Mouse (Mus musculus): Measurements from ENCODE around the gene Nbr1. TPM values are rescaled to one million over a fixed set of nuclear protein-coding genes. Genes with fewer than 3 reads are reported as not detected.

Gene Nbr1
- 41.3 and 42.5 TPM in 2 replicates for polyA plus RNA-seq (2021; fragmentation: Nextera tagmentation)
- long read RNA-seq, experiment 1, full-length matches to known transcripts, result 60 of 124 reads
- long read RNA-seq, experiment 1, partial matches to known transcripts, result 51 of 124 reads
- long read RNA-seq, experiment 1, other reads (novel, unspliced or antisense), result 13 of 124 reads
- long read RNA-seq, experiment 2, full-length matches to known transcripts, result 3 of 45 reads
- long read RNA-seq, experiment 2, partial matches to known transcripts, result 36 of 45 reads
- long read RNA-seq, experiment 2, other reads (novel, unspliced or antisense), result 6 of 45 reads

GRCm38 (mm10) chr11:101551751-101552475 lies at the start of gene Nbr1, which contains the start of gene Brca1:
Gene Nbr1, plus strand, starts transcription at chr11:101552149.
Gene Brca1, minus strand, starts transcription at chr11:101551955.

GRCm38 (mm10) chr11:101582054-101583035 lies 30.4 kb downstream of the Nbr1 start, which contains the start of gene Tmem106a:
Gene Tmem106a, plus strand, starts transcription at chr11:101582242.

GRCm38 (mm10) chr11:101599156-101599555 lies 47.2 kb downstream of the Nbr1 start, which contains the start of gene Gm11634:
Gene Gm11634, minus strand, starts transcription at chr11:101599256.

GRCm38 (mm10) chr11:101626995-101627856 lies 75.3 kb downstream of the Nbr1 start, which contains the start of gene Rdm1:
Gene Rdm1, plus strand, starts transcription at chr11:101627195.

Other genes with a start within 250 kb of the Nbr1 start
- gene Becn1, start 249.9 kb upstream of the Nbr1 start, polyA plus RNA-seq (2021; fragmentation: Nextera tagmentation), result 156 and 197 TPM in 2 replicates
- 11.3 and 48.6 TPM in 2 replicates for gene Psme3, start 235.9 kb upstream of the Nbr1 start, polyA plus RNA-seq (2021; fragmentation: Nextera tagmentation)
- 0.15 and 0.30 TPM in 2 replicates for gene Aoc2, start 227.1 kb upstream of the Nbr1 start, polyA plus RNA-seq (2021; fragmentation: Nextera tagmentation)
- 0.05 and 0.20 TPM in 2 replicates for gene Aoc3, start 221.5 kb upstream of the Nbr1 start, polyA plus RNA-seq (2021; fragmentation: Nextera tagmentation)
- gene G6pc, start 184.6 kb upstream of the Nbr1 start, polyA plus RNA-seq (2021; fragmentation: Nextera tagmentation), result not detected in 2 replicates
- gene Aarsd1, start 134.5 kb upstream of the Nbr1 start, polyA plus RNA-seq (2021; fragmentation: Nextera tagmentation), result 68.9 and 83.8 TPM in 2 replicates
- gene Gm27029, start 127.4 kb upstream of the Nbr1 start, polyA plus RNA-seq (2021; fragmentation: Nextera tagmentation), result 7.0 and 10.9 TPM in 2 replicates
- 21.0 and 21.8 TPM in 2 replicates for gene Rundc1, start 127.1 kb upstream of the Nbr1 start, polyA plus RNA-seq (2021; fragmentation: Nextera tagmentation)
- 7.0 and 7.1 TPM in 2 replicates for gene Ptges3l, start 126.8 kb upstream of the Nbr1 start, polyA plus RNA-seq (2021; fragmentation: Nextera tagmentation)
- 879 and 1,140 TPM in 2 replicates for gene Rpl27, start 109.9 kb upstream of the Nbr1 start, polyA plus RNA-seq (2021; fragmentation: Nextera tagmentation)
- gene Ifi35, start 103.7 kb upstream of the Nbr1 start, polyA plus RNA-seq (2021; fragmentation: Nextera tagmentation), result 5.2 and 5.3 TPM in 2 replicates
- 29.1 and 36.8 TPM in 2 replicates for gene Rnd2, start 87.2 kb upstream of the Nbr1 start, polyA plus RNA-seq (2021; fragmentation: Nextera tagmentation)
- 5.8 and 14.4 TPM in 2 replicates for gene Vat1, start 85.9 kb upstream of the Nbr1 start, polyA plus RNA-seq (2021; fragmentation: Nextera tagmentation)
- gene Brca1, start 194 bp upstream of the Nbr1 start, polyA plus RNA-seq (2021; fragmentation: Nextera tagmentation), result 0.25 and 0.56 TPM in 2 replicates
- gene Tmem106a, start 30.1 kb downstream of the Nbr1 start, polyA plus RNA-seq (2021; fragmentation: Nextera tagmentation), result 1.8 TPM in 2 replicates
- gene Gm11634, start 47.1 kb downstream of the Nbr1 start, polyA plus RNA-seq (2021; fragmentation: Nextera tagmentation), result not detected in 2 replicates
- gene Rdm1, start 75.0 kb downstream of the Nbr1 start, polyA plus RNA-seq (2021; fragmentation: Nextera tagmentation), result 24.5 and 26.6 TPM in 2 replicates
- gene Arl4d, start 113.4 kb downstream of the Nbr1 start, polyA plus RNA-seq (2021; fragmentation: Nextera tagmentation), result 14.8 and 18.5 TPM in 2 replicates
- gene Dhx8, start 180.8 kb downstream of the Nbr1 start, polyA plus RNA-seq (2021; fragmentation: Nextera tagmentation), result 9.5 and 11.4 TPM in 2 replicates
- gene Etv4, start 233.2 kb downstream of the Nbr1 start, polyA plus RNA-seq (2021; fragmentation: Nextera tagmentation), result 0.32 and 3.0 TPM in 2 replicates

Measured in left cerebral cortex, adult 6 months (tissue).